Mouse (Mus musculus): ENCODE data around the gene Prkch.

The Prkch gene

GRCm38 (mm10) chr12:73800886-73801285 lies 216.3 kb downstream of the Prkch start:
- no peak for DNase-seq (ENCODE audit: low spot score)

GRCm38 (mm10) chr12:73801845-73802244 lies 217.2 kb downstream of the Prkch start:
- DNase-seq (ENCODE audit: low spot score): no peak

GRCm38 (mm10) chr12:73802379-73803057 lies 217.9 kb downstream of the Prkch start:
- no peak for DNase-seq (ENCODE audit: low spot score)

DNA sequence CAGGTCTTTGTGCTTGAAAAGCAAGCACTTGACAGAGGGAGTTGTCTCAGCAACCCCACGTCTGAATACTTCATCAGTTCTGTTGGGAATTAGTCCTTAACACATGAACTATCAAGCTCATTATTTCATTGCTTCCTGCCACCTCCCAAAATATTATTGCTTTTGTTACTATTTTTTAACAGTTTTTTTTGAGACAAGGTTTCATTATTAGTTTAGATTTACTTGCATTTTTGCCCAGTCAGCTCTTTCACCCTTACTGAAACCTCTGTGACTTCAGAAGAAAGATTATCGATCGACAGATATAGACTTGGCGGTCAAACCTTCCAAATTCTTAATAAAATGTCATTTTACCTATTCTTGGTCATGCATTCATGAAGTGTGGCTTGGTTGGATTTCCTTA lies 219.3 kb downstream of the Prkch start:
- DNase-seq (ENCODE audit: low spot score): no peak

DNA sequence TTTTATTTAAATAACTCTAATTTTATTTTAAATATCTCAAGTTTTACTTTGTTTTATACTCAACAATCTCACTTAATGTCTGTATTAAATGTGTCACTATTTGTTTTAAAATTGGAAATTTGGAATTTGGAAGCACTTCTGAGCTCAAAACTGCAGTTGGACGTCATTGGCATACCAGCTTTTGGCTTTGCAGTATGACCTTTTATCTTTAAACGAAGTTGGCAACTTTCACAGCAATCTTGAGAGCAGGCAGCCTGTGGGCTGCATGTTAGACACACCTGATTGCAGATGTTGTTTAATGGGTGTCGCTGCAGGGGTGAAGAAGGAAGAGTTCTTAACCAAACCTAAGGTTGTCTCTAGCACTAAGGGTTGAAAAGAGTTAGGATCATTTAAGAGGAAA lies 220.9 kb downstream of the Prkch start:
- no peak for DNase-seq (ENCODE audit: low spot score)

DNA sequence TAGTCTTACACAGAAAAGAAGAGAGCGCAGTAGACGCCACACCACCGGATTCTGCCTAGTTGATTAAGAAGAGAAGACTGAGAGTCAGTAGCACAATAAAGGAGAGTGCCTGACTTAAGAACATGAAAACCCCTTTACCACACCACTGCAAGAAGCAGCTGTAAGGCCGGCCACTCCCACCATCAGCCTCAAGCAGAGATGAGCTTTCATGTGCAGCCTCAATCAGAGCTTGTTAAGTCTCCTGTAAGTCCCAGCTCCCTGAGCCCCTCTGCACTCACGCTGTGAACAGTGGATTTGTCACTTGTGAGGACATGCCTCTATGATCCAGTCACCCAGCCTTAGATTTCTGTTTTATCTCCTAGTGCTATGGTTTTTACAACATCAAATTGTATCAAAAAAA lies 221.4 kb downstream of the Prkch start:
- no peak for DNase-seq (ENCODE audit: low spot score)

DNA sequence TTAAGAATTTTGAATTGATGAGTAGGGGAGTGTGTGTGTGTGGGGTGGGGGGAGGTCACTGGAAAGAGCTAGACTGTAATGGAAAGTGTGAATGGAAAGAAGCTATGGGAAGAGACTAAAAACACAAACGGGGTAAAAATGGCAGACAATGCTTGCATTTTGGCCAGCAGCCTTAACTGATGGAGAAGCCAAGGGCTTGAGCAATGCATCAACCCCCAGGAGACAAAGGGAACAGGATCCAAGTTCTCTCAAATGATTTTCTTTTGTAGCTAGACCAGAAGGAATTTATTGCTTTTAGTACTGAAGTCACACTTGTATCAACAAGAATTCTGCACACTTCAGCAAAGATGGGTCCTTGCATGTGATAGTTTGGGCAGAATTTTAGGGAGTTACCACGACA lies 222.6 kb downstream of the Prkch start:
- no peak for DNase-seq (ENCODE audit: low spot score)

- peak; percentile 85 for DNase-seq (ENCODE audit: low spot score)
Observed at GRCm38 (mm10) chr12:73810041-73810795, 225.6 kb downstream of the Prkch start.

DNA sequence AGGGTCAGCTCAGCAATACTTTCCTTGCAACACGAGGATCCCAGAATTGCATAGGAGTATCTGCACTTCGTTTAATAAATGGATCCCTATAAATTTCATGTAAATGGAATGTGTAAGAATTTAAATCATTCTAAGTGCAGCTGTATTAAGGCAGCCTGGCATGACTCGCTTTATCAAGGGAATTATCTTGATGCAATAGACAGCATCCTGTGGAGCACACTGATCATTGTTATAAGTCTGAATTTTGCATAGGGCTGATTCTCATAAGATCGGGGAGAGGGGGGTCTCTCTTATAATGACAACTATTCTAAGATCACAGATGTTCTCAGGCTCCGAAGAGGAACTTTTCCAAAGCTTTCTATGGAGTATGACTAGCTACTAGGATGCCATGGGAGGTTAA lies 226.3 kb downstream of the Prkch start:
- no peak for DNase-seq (ENCODE audit: low spot score)

DNA sequence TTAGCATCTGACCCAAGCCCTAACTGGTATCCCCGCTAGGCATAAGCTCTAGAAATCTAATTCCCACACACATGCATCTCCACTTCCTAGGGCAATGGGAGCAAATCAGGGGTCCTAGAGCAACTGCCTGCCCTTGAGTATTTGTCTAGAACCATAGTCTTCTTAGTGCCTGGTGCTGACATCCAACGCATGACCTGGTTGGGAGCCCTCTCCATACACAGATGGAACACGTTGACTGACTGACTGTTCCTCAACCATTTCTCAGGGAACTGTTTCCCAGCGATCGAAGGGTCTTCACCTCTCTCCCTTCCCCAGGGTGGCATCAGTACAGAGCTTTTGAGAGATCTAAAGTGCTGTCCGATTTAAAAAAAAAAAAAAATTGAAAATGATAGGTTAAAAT lies 227.6 kb downstream of the Prkch start:
- DNase-seq (ENCODE audit: low spot score): no peak

GRCm38 (mm10) chr12:73813016-73813900 lies 228.7 kb downstream of the Prkch start:
- no peak for DNase-seq (ENCODE audit: low spot score)

DNA sequence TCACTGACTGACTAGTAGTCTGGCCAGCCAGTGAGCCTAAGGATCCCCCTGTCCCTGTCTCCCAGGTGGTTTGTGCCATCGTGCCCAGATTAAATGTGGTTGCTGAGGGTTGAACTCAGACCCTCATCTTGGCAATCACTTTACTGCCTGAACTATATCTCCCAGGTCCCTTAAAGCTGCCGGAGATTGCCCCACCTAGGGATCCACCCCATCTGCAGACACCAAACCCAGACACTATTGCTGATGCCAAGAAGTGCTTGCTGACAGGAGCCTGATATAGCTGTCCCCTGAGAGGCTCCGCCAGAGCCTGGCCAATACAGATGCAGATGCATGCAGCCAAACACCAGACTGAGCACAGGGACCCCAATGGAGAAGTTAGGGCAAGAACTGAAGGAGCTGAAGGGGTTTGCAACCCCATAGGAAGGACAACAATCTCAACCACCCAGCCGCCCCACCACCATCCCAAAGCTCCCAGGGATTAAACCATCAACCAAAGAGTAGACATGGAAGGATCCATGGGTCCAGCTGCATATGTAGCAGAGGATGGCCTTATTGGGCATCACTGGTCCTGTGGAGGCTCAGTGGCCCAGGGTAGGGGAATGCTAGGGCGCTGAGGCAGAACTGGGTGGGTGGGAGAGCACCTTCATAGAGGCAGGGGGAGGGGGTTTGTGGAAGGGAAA lies 229.6 kb downstream of the Prkch start:
- no peak for DNase-seq (ENCODE audit: low spot score)

GRCm38 (mm10) chr12:73814897-73815296 lies 230.3 kb downstream of the Prkch start:
- DNase-seq (ENCODE audit: low spot score): no peak

DNA sequence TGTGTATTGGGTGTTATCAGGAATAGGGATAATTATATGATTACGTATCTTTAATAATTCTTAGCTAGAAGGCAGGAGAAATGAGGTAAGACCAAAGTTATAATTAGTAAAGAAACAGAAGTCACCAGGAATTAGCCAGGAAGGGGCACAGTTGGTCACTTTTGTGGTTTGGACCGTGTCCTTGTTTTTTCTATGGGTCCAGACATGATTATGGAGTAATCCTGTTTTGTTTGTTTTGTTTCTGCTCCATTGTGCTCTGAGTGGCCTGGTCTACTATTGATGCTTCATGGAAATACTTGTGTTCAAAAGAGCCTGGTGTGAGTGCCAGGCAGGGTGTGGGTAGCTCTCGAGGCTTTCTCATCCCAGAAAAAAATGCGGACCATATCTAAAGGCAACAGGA lies 230.9 kb downstream of the Prkch start:
- no peak for DNase-seq (ENCODE audit: low spot score)

DNA sequence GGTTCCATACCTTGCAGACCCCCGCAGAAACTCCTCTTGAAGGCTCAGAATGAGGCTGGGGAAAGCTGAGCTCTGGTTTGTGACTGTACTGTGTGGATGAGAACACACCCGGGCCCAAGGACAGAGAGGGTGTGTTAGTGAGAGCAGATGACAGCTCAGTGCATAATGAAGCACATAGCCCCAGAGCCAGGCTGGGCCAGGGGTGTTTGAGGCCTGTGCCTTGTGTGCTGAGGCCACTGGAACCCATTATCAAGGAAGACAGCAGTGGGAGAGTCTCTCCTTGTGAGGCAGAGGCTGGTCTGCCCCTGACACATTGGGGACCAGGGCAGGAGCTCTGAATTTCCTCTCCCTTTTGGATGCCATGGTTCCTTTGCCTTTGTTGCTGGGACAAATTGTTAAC lies 231.3 kb downstream of the Prkch start:
- DNase-seq (ENCODE audit: low spot score): no peak

DNA sequence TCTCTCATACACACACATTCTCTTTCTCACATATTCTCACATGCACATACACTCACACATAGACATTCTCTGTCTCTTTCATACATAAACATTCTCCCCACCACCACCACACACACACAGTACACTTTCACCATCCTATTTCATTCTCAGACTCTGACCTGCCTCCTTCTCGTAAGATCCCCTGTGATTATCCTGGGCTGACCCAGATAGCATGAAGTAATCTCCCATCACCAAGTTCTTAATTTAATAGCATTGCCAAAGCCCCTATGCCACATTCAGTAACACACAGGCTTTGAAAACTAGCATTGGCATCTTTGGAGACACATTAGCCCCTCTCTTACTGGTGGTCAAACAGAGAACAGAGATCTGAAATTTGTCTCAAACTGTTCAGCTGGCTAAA lies 232.3 kb downstream of the Prkch start:
- DNase-seq (ENCODE audit: low spot score): no peak

- no peak for DNase-seq (ENCODE audit: low spot score)
Observed at GRCm38 (mm10) chr12:73818801-73819200, 234.2 kb downstream of the Prkch start.

- DNase-seq (ENCODE audit: low spot score): no peak
Observed at GRCm38 (mm10) chr12:73821176-73821575, 236.6 kb downstream of the Prkch start.

GRCm38 (mm10) chr12:73822331-73822730 lies 237.7 kb downstream of the Prkch start:
- no peak for DNase-seq (ENCODE audit: low spot score)

DNA sequence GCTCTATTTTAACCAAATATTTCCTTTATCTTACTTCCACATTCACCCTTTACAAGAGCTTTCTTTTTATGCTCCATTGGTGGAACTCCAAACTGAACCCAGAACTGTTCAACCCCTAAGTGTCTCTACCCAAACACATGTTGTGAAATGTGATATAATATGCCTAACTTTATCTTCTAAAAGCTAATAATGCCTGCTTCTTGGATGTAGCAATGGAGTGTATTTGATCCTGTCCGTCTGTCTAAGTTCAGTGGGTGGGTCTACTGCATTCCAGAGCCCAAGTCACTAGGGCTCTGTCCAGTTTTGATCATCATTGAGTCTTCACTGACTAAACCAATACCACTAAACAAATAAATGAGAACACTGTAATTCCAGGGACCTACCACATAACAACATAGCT lies 240.2 kb downstream of the Prkch start:
- DNase-seq (ENCODE audit: low spot score): no peak
